Mouse (Mus musculus): ENCODE results near the gene Nprl3.
"Not testable (repeated sequence)": the region's sequence is repeated elsewhere in the genome, so short reads cannot be mapped to it uniquely, and the experiment has no call there.

Nprl3 gene

DNA sequence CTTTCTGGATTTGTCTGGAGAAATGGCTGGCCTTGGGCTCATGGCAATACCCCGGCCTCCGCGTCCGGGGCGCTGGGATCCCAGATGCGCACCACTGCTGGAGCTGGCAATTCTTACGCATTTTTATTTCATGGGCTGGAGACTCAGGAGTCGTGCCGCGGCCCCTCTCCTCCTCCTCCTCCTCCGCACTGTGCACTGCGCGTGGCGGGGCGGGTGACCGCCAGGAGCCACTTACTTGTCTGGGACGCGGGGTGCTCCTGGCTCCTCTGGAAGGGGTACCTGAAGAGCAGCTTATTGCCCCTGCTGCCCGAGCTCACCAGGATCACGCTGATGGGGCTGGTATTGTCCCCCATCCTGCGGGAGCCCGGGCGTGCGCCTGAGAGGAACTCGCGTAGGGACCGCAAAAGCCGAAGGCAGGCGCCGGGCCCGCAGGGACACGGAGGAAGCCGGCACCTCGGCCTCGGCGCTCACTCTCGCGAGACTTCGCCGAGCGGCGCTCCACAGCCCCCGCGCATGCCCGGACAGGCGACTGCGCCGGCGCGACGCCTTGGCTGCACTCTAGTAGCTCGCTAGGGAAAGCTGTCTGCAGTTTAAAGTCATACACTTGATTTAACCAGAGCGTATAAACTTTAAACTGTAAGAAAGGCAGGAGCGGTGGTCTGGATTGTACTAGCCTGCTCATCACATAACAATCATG is at the start of gene Nprl3:
Gene Nprl3 (minus strand): TSS at position 520 of the 697 bp plus-strand sequence.
- no peak for DNase-seq (ENCODE audit: extremely low read depth, low read depth, low spot score)

DNA sequence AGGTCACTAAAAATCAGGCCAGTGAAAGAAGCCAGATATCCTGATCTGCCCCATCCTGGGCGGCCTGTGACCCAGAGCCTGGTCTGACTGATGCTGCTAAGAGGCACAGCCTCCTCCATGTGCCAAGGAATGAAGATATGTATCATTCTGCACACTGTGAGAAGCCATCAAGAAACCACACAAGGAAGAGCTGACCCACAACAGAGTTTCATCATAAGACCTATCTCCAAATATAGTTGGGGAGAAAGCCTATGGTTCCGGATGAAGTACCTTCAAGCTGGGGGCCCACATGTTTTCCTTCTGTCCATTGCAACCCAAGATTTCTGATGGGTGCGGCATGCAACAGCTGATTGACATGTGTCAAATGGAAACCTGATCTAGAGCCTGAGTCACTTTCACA is 48.5 kb upstream of the Nprl3 start:
- DNase-seq (ENCODE audit: extremely low read depth, low read depth, low spot score): no peak

DNA sequence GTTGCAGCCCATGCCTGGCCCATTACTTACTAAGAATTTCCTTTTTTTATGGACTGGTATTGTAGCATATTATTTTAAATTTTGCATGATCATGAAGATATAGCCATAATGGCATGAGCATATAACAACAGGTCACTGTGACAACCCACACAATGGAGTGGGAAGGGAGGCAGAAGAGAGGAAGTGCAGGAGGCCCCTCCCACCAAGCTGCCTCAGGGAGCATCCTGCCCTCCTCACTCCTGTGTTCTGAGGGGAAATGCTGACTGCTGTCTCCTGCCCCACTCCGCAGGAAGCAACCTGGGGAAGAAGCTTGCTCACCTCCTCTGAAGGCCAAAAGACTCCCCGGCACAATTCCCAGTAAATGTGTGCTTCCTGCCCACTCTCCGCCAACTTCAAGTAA is 42.4 kb upstream of the Nprl3 start:
- DNase-seq (ENCODE audit: extremely low read depth, low read depth, low spot score): no peak

DNA sequence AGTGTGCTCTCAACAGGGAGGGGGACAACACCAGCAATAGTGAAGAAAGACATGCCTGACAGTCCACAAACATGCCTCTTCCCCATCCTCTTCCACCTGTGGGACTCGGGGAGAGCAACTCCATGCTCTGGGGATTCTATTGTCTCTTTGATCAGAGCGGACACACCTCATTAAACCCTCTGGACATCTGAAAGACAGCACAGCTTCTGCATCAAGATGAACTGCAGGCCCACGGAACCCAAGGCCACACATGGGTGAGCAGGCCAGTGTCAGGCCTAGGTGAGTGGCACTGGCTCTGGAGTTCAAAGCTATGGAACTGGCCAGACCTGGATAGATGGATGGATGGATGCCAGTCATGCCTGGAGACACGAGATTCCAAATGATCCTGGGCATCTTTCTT is 41.9 kb upstream of the Nprl3 start:
- no peak for DNase-seq (ENCODE audit: extremely low read depth, low read depth, low spot score)

DNA sequence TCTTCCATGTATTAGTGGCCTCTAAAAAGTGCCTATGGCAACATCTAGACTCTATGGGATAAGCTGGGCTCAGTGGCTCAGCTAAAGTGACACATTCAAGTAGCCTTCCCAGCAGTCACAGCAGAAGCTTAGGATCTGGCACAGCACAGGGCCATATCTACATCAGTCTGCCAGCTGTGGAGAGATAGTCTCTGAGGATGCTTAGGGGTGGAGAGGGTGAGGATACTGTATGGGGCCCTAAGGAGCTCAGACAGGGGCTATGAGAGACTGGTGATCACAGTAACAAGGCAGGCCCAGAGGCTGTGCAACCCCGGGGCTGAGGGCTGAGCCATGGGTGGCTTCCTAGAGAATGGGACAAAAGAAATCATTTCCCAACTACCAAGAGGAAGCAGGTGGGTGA is 39.5 kb upstream of the Nprl3 start:
- DNase-seq (ENCODE audit: extremely low read depth, low read depth, low spot score): no peak

DNA sequence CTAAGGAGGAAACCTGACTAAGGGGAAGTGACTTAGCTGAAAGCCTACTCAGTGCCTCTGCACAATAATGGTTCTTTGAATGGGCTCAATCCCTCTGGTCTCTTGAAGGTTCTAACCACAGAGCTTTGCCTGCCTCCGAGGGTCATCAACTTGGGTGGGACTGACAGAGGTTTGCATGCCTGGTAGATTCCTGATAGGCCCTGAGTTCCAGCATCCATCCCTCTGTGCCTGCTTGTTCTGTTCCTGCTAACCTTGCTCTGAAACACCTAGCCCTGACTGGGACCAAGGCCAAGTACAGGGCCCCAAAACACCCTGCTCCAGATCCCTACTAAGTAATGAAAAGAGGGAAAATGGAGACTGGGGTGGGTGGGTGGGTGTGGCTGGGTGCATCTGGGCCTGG is 35.9 kb upstream of the Nprl3 start:
- no peak for DNase-seq (ENCODE audit: extremely low read depth, low read depth, low spot score)

DNA sequence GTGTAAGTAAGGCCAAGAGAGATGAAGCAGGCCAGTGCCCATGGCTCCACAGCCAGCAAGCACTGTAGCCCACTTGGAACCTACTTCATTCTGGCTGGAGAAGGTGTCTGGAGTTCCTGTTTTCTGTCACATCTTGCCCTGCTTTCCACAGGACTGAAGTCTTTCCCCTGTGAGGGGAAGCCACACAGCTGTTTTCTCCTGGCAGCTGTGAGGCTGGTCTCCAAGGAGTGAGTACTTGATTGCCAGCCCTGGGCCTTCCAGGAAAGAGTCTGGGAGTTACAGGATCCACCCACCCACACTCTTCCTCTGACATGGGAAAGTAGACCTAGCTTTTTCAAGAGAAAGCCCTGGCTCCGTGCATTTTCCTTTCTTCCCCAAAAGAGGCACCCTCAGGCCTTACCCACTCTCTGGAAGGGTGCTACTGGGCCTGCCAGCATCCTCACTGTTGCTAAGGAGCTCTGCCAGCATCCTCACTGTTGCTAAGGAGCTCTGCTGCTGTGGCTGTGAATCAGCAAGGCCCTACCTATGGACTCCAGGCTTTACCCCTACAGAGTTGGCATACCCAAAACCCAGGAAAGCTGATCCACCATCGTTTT is 35.4 kb upstream of the Nprl3 start:
- DNase-seq (ENCODE audit: extremely low read depth, low read depth, low spot score): no peak

DNA sequence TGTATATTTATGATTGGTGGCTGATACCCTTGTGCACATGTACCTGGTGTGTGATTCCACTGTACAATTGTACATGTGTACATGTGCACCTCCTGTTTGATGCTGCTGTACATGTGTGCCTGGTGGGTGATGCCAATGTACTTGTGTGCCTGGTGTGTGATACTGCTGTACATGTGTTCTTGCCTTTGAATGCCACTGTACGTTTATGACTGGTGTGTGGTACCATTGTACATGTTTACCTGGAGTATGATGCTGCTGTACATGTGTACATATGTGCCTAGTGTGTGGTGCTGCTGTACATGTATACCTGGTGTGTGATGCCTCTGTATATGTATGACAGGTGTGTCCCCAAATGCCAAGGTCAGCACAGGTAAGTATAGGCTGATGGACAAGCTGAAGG is 34.0 kb upstream of the Nprl3 start:
- DNase-seq (ENCODE audit: extremely low read depth, low read depth, low spot score): no peak

DNA sequence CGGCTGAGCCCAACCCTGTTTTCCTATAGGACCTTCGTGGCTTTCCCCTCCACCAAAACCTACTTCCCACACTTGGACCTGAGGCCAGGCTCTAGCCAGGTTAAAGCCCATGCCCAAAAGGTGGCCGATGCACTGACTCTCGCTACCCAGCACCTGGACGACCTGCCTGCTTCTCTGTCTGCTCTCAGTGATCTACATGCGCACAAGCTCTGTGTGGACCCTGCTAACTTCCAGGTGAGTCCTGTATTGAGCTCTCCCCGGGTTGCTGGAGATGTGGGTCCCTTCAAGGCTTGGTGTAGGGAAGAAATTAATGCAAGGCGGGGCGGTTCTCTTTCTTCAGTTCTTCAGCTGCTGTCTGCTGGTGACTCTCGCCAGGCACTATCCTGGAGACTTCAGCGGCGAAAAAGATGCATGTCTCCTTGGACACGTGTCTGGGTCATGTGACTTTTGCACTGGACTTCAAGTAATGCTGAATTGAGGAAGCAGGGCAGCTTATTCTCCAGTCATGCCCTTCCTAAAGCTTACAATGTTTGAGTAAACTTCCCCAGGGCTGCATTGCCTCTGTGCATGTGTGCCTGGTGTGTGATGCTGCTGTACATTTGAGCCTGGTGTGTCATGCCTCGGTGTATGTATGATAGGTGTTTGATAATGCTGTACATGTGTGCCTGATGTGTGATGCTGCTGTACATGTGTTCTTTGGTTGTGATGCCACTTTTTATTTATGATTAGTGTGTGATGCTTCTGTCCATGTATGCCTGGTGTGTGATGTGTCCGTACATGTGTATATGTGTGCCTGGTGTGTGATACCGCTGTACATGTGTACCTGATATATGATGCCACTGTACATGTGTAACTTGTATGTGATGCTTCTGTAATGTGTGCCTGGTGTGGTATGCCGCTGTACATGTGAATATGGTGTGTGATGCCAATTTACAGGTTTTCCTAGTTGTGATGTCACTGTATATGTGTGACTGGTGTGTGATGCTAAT is 33.1 kb upstream of the Nprl3 start:
- DNase-seq (ENCODE audit: extremely low read depth, low read depth, low spot score): no peak

DNA sequence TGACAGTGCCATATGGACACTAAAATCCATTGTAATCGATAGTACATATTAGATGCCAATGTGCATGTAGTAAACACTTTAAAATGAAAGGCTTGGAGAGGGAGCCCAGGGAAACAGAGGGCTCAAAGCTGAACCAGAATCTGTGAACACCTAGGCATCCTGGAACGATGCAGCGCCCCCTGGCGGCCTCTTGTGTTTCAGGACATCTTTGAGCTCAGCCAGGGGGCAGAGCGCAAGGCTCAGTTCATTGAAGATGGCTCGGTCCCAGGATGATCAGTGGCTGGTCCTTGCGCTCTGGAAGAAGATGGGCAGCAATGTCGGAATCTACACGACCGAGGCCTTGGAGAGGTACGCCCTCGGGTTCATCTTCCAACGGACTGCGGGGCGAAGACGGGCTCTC is 32.4 kb upstream of the Nprl3 start, which contains the start of gene Hbq1a:
Gene Hbq1a (plus strand): TSS at position 205 of the 400 bp plus-strand sequence.
- DNase-seq (ENCODE audit: extremely low read depth, low read depth, low spot score): not testable (repeated sequence)

DNA sequence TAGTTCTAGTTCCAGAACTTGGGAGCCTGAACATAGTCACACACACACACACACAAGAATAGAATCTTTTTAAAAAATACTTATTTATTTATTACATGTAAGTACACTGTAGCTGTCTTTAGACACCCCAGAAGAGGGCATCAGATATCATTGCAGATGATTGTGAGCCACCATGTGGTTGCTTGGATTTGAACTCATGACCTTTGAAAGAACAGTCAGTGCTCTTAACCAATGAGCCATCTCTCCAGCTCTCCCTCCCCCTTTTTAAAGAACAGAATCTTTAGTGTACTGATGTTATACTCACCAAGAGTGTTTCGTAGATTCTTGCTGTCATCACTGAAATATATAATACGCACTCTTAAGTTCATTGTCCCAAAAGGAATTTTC is 31.0 kb upstream of the Nprl3 start:
- DNase-seq (ENCODE audit: extremely low read depth, low read depth, low spot score): no peak

DNA sequence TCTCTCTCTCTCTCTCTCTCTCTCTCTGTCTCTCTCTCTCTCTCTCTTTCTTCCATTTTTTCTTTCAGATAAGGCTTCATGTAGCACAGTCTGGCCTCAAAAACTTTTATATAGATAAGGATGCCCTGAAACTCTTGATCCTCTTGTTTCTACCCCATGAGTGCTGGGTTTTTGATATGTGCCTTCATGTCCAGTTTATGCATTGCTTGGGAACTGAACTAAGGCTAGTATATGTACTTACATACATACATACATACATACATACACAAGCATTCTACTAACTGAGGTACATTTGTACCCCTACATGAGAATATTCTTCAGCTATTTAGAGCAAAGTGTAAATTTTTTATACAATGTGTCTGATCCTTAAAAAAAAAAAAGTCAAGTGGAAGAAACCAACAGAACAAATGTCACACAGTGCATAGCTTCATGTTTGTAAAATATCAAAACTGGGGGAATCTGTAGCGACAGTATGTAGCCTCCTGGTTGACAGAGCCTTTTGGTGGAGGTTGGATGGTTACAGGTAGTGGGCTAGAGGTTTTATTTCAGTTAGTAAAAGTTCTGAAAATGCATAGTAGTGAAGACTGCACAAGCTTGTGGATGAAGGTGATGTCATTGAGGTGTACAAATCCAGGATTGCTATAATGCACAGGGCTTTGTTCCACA is 30.5 kb upstream of the Nprl3 start:
- no peak for DNase-seq (ENCODE audit: extremely low read depth, low read depth, low spot score)

DNA sequence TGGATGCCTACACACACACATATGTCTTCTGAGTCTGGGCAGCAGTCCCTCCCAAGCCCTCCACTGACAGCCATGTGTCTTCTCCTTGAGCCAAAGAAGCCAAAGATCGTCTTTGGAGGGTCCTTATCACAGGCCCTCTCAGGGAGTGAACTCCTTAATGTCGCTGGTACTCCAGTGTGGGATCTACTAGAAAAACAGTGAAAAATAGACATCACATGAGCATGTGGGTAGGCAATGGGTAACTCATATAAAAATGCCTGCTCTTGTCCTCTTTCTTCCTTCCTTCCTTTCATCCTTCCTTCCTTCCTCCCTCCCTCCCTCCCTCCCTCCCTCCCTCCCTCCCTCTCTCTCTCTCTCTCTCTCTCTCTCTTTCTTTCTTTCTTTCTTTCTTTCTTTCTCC is 29.9 kb upstream of the Nprl3 start:
- not testable (repeated sequence) for DNase-seq (ENCODE audit: extremely low read depth, low read depth, low spot score)

DNA sequence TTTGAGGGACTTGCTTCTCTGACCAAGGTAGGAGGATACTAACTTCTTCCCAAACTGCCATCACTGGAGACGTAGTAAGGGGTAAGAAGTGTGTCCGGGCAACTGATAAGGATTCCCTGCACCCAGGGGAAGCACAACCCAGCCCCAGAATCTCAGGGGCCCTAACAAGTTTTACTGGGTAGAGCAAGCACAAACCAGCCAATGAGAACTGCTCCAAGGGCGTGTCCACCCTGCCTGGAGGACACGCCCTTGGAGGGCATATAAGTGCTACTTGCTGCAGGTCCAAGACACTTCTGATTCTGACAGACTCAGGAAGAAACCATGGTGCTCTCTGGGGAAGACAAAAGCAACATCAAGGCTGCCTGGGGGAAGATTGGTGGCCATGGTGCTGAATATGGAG is 28.7 kb upstream of the Nprl3 start, which contains the start of gene Hba-a2:
Gene Hba-a2 (plus strand): TSS at position 287 of the 400 bp plus-strand sequence.
- not testable (repeated sequence) for DNase-seq (ENCODE audit: extremely low read depth, low read depth, low spot score)

DNA sequence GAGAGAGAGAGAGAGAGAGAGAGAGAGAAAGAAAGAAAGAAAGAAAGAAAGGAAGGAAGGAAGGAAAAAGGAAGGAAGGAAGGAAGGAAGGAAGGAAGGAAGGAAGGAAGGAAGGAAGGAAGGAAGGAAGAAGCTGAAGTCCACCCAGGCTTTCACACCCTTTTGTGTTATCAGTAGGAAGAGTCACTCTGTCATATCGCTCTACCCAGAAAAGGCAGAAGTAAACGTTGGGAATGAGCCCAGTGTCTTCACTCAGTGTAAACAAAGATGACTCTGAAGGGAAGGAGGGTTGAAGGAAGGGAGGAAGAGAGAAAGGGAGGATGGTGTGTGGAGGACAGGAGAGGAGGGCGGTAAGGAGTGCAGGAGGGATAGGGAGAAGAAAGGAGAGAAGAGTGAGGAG is 26.0 kb upstream of the Nprl3 start:
- not testable (repeated sequence) for DNase-seq (ENCODE audit: extremely low read depth, low read depth, low spot score)

DNA sequence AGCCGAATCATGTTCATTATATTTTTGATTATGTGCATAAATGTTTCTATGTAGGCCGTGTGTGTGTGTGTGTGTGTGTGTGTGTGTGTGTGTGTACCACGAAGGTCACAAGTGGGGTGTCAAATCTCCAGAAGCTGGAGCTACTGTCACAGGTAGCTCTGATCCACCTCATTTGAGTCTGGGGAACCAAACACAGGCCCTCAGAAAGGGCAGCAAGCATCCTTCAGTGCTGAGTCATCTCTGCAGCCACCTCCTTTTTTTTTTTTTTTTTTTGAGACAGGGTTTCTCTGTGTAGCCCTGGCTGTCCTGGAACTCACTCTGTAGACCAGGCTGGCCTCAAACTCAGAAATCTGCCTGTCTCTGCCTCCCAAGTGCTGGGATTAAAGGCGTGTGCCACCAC is 25.3 kb upstream of the Nprl3 start:
- DNase-seq (ENCODE audit: extremely low read depth, low read depth, low spot score): not testable (repeated sequence)

DNA sequence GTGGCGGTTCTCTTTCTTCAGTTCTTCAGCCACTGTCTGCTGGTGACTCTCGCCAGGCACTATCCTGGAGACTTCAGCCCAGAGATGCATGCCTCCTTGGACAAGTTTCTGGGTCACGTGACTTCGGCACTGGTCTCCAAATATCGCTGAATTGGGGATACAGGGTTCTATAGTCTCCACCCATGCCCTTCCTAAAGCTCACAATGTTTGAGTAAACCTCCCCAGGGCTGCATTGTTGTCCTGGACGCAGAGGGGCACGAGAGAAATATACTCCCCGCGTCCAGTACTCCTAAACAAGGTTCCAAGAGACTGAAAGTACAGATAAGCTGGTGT is 20.0 kb upstream of the Nprl3 start:
- DNase-seq (ENCODE audit: extremely low read depth, low read depth, low spot score): no peak

DNA sequence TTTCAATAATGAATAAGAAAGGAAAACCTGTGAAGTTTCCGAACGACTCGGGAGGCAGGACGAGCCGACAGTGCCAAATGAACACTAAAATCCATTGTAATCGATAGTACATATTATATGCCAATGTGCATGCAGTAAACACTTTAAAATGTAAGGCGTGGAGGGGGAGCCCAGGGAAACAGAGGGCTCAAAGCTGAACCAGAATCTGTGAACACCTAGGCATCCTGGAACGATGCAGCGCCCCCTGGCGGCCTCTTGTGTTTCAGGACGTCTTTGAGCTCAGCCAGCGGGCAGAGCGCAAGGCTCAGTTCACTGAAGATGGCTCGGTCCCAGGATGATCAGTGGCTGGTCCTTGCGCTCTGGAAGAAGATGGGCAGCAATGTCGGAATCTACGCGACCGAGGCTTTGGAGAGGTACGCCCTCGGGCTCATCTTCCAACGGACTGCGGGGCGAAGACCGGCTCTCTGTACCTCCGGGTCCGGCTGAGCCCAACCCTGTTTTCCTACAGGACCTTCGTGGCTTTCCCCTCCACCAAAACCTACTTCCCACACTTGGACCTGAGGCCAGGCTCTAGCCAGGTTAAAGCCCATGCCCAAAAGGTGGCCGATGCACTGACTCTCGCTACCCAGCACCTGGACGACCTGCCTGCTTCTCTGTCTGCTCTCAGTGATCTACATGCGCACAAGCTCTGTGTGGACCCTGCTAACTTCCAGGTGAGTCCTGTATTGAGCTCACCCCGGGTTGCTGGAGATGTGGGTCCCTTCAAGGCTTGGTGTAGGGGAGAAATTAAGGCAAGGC is 19.4 kb upstream of the Nprl3 start, which contains the start of gene Hbq1b:
Gene Hbq1b (plus strand): TSS at position 271 of the 798 bp plus-strand sequence.
- not testable (repeated sequence) for DNase-seq (ENCODE audit: extremely low read depth, low read depth, low spot score)

DNA sequence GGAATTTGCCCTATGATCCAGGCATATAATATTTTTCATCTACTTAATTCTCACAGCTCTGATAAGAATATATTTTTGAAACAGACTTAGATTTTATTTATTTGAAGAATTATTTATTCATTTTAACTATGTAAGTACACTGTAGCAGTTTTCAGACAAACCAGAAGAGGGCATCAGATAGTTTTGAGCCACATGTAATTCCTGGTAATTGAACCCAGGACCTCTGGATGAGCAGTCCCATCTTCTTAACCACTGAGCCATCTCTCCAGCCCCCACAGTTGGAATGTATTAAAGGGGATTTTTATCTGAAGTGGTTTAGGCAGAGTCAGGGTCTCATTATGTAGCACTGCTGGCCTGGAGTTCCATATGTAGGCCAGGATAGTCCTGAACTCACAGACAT is 18.4 kb upstream of the Nprl3 start:
- DNase-seq (ENCODE audit: extremely low read depth, low read depth, low spot score): not testable (repeated sequence)
